Comparison of ENCODE assay signal across 8 mouse cellular contexts in the genomic region with DNA sequence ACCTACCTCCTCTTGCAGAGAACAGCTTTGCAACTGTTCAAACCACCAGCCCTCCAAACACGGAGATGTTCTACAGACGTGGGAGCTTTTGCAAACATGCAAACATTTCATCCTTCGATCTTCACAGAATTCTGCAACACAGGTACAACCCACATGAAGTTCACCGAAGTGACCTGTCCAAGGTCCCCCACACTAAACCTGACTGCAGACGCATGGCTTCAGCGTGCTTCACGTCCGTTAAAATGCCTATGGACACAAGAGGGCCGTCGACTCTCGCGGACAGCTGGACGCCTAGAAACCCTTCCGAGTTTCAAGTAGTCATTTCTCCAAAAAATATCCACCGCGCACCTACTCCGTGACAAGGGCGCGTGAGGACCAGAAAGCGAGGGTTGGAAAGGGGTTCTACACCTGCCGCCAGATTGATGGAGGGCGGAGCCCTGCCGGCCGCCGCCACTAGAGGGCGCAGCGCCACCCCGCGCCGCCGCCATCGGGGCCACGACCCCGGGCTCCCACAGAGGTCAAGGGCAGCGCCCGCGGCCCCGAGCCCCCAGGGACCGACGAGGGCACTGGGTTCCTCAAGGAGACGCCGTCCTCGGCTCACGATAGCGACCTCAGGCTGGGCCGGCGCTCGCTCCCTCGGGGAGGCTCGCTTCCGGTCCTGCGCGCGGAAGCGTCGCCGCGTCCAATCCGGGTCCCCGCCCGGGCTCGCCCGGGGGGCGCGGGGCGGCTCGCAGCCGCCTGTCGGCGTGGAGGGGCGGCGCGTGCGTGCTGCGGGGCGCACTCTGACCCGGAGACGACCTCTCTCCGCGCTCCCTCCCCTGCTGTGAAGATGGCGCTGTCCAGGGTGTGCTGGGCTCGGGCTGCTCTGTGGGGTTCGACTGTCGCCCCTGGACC. TPM values are rescaled to one million over a fixed set of nuclear protein-coding genes. Genes with fewer than 3 reads are reported as not detected.
A peak's percentile ranks its signal among the peaks of the same experiment; 100 is the strongest.
DNase-seq lines count a peak whose midpoint lies in the region; ATAC-seq and TF ChIP-seq lines count a peak whose summit lies in the region.

Gene Letmd1 (plus strand): TSS at position 729 of the 894 bp plus-strand sequence.

- peak within 1 kb of the TSS; percentile 73 for H3K27ac ChIP-seq in bone marrow macrophage, adult 2 months (ENCODE audit: insufficient read depth, low read depth, low read length)
- peak within 1 kb of the TSS; percentile 69 for H3K27ac ChIP-seq in embryonic facial prominence, embryonic 15.5 days (replicated peaks)
- peak within 1 kb of the TSS; percentile 74 for H3K27ac ChIP-seq in limb, embryonic 13.5 days
- peak within 1 kb of the TSS; percentile 88 for H3K27ac ChIP-seq in midbrain, embryonic 15.5 days

- H3K36me3 ChIP-seq in embryonic facial prominence, embryonic 15.5 days: peaks cover 21% of the 10 kb centered on the region; the same call in 1 of the 2 replicates
- H3K36me3 ChIP-seq in limb, embryonic 13.5 days: peaks cover 28% of the 10 kb centered on the region
- H3K36me3 ChIP-seq in midbrain, embryonic 15.5 days (replicated peaks): peaks cover 6% of the 10 kb centered on the region; the same call in 1 of the 2 replicates

- peak; percentile 92 for DNase-seq in A20 (ENCODE audit: low read depth, low spot score)
- DNase-seq in heart, adult 8-10 months (ENCODE audit: low spot score): peak; percentile 83
- peak; percentile 91 for DNase-seq in kidney, adult 9 months
- DNase-seq in spleen, adult 18-20 months: peak; percentile 82

- peak within 1 kb of the TSS; percentile 84 for H3K4me3 ChIP-seq in bone marrow macrophage, adult 2 months (ENCODE audit: insufficient read depth, low read length)
- H3K4me3 ChIP-seq in embryonic facial prominence, embryonic 15.5 days (replicated peaks): peak within 1 kb of the TSS; percentile 63
- peak within 1 kb of the TSS; percentile 87 for H3K4me3 ChIP-seq in limb, embryonic 13.5 days
- H3K4me3 ChIP-seq in midbrain, embryonic 15.5 days: peak within 1 kb of the TSS; percentile 99

- H3K27me3 ChIP-seq in embryonic facial prominence, embryonic 15.5 days: no peaks in the 10 kb centered on the region
- no peaks in the 10 kb centered on the region for H3K27me3 ChIP-seq in limb, embryonic 13.5 days
- H3K27me3 ChIP-seq in midbrain, embryonic 15.5 days (replicated peaks): no peaks in the 10 kb centered on the region

- WGBS in embryonic facial prominence, embryonic 15.5 days: 2% methylated on average over 71 of the region's 84 CpGs
- 2% methylated on average over 82 of the region's 84 CpGs for WGBS in limb, embryonic 13.5 days
- 2% methylated on average over 84 of the region's 84 CpGs for whole genome bisulfite sequencing in midbrain, embryonic 15.5 days

- no peaks in the 10 kb centered on the region for H3K9me3 ChIP-seq in embryonic facial prominence, embryonic 15.5 days (replicated peaks)
- H3K9me3 ChIP-seq in limb, embryonic 13.5 days: no peaks in the 10 kb centered on the region
- no peaks in the 10 kb centered on the region for H3K9me3 ChIP-seq in midbrain, embryonic 15.5 days

- H3K4me1 ChIP-seq in bone marrow macrophage, adult 2 months (ENCODE audit: control insufficient read depth, insufficient read depth, low read length): peaks cover 10% of the 10 kb centered on the region
- peaks cover 22% of the 10 kb centered on the region for H3K4me1 ChIP-seq in embryonic facial prominence, embryonic 15.5 days
- peaks cover 19% of the 10 kb centered on the region for H3K4me1 ChIP-seq in limb, embryonic 13.5 days
- peaks cover 30% of the 10 kb centered on the region for H3K4me1 ChIP-seq in midbrain, embryonic 15.5 days

- H3K9ac ChIP-seq in embryonic facial prominence, embryonic 15.5 days: peak within 1 kb of the TSS; percentile 74
- peak within 1 kb of the TSS; percentile 85 for H3K9ac ChIP-seq in limb, embryonic 13.5 days
- H3K9ac ChIP-seq in midbrain, embryonic 15.5 days: peak within 1 kb of the TSS; percentile 97

- peak; percentile 95 for TF ChIP-seq CTCF in bone marrow macrophage, adult 2 months (IDR thresholded peaks at IDR 0.05; ENCODE audit: low read depth, low read length)

- peak; percentile 93 for ATAC-seq in embryonic facial prominence, embryonic 15.5 days (ENCODE audit: insufficient number of reproducible peaks, low FRiP score, low TSS enrichment, low read depth)
- ATAC-seq in limb, embryonic 13.5 days (ENCODE audit: low FRiP score, low read depth): peak; percentile 95
- ATAC-seq in midbrain, embryonic 15.5 days (replicated peaks): peak; percentile 93

- TF ChIP-seq POLR2A in bone marrow macrophage, adult 2 months (IDR thresholded peaks at IDR 0.05; ENCODE audit: borderline replicate concordance, low read depth, low read length): peak; percentile 25; the same call in 1 of the 2 replicates

- H3K4me2 ChIP-seq in embryonic facial prominence, embryonic 15.5 days (replicated peaks): peak within 1 kb of the TSS; percentile 83
- H3K4me2 ChIP-seq in limb, embryonic 13.5 days (replicated peaks): peak within 1 kb of the TSS; percentile 92
- peak within 1 kb of the TSS; percentile 92 for H3K4me2 ChIP-seq in midbrain, embryonic 15.5 days

RNA-seq across cellular contexts. Expression of gene Letmd1, which starts in this region (rescaled TPM):
- polyA plus RNA-seq in bone marrow macrophage, adult 2 months (2012; ENCODE audit: insufficient read depth, insufficient read length, missing spikeins): 41.7 and 45.7 TPM in 2 replicates
- 29.6 and 30.2 TPM in 2 replicates for polyA plus RNA-seq in embryonic facial prominence, embryonic 15.5 days (2015; fragmentation: Nextera tagmentation; extraction: Ambion mirVana)
- total RNA-seq in heart, adult 8-10 months (2022): 10 to 100 TPM; 11.2 to 14.0 (median 11.8) TPM
- polyA plus RNA-seq in limb, embryonic 13.5 days (2015; fragmentation: Nextera tagmentation; extraction: Ambion mirVana): 34.1 and 34.3 TPM in 2 replicates
- polyA plus RNA-seq in midbrain, embryonic 15.5 days (2015; fragmentation: Nextera tagmentation; extraction: Ambion mirVana): 57.0 and 59.5 TPM in 2 replicates

Comparison
In these comparisons a context has a peak if more than half of its experiments do, and no peak if none do; other contexts are left out.
1. Peak in every context shown above with its lines: DNase-seq, ATAC-seq, H3K4me3 ChIP-seq and H3K27ac ChIP-seq.